Mouse (Mus musculus) thymus, adult 2 months (tissue): ENCODE results near the gene Gabarapl2.

Experiments used
- CTCF ChIP-seq: fragments of 200-500 bp; IDR thresholded peaks from 2 replicates; pipeline ENCODE4 v1.5.1; 2012; ENCODE audit warnings: mild to moderate bottlenecking, control low read depth, low read length, moderate library complexity, borderline replicate concordance; ENCODE audit not compliant: control insufficient read depth, poor library complexity, insufficient read depth; ENCODE audit errors: extremely low read depth
- POLR2A ChIP-seq: fragments of 200-500 bp; IDR thresholded peaks from 2 replicates; pipeline ENCODE4 v1.6.1; 2012; ENCODE audit warnings: mild to moderate bottlenecking, low read length, control low read depth, moderate library complexity; ENCODE audit not compliant: control insufficient read depth, poor library complexity, insufficient read depth; ENCODE audit errors: extremely low read depth

DNA sequence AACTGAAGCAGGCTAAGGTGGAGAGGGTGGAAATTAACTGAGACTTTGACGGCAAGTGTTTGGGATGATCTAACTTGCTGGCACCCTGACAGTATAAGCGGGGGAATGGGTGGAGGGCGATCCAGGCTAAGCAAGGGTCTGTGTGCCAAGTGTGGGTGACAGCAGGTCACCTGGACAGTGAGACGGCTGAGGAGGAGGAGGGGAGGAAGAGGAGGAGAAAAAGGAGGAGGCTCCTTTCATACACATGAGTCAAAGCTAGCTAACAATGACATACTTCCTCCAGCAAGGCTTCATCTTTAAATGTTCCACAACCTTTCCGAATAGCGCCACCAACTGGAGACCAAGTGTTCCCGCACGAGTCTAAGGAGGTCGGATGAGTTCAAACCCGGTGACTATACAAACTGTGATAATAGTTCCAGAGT, 17.1 kb upstream of the Gabarapl2 start:
- TF ChIP-seq POLR2A (no peak), CTCF (no peak)
